Mouse (Mus musculus): ENCODE results near the gene Rbm44.

The Rbm44 gene

DNA sequence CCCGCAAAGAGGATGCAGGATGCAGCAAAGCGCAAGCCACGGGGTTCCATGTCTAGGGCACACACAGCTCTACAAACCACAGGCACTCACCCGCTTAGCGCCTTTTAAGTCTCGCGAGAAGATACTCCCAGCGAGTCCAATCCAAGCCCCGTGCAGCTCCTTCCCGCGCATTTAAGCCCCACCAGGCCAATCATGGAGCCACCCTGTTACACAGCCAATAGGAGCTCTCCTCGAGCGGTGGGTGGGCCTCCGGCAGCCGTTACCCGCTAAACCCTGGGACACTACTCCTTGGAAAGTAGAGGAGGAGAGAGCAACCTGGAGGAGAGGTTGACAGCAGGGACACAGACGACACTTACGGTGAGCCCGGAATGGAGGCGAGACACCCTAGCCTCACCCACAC is at the start of gene Rbm44:
TSS of gene Rbm44 (plus strand) at position 277 of the 400 bp plus-strand sequence.
- DNase-seq (ENCODE audit: inconsistent age in 2 of 2, low spot score in 1 of 2): no peak

- no peak for DNase-seq (ENCODE audit: inconsistent age in 2 of 2, low spot score in 1 of 2)
These were observed 49.6 kb upstream of the Rbm44 start for GRCm38 (mm10) chr1:91095258-91095657.

- no peak for DNase-seq (ENCODE audit: inconsistent age in 2 of 2, low spot score in 1 of 2)
These were observed 49.0 kb upstream of the Rbm44 start for GRCm38 (mm10) chr1:91095853-91096252.

GRCm38 (mm10) chr1:91096490-91096889 is 48.4 kb upstream of the Rbm44 start:
- no peak for DNase-seq (ENCODE audit: inconsistent age in 2 of 2, low spot score in 1 of 2)

- no peak for DNase-seq (ENCODE audit: inconsistent age in 2 of 2, low spot score in 1 of 2)
These were observed 47.5 kb upstream of the Rbm44 start for GRCm38 (mm10) chr1:91097283-91097834.

- DNase-seq (ENCODE audit: inconsistent age in 2 of 2, low spot score in 1 of 2): peak; percentile 72 to 92
These were observed 46.0 kb upstream of the Rbm44 start for GRCm38 (mm10) chr1:91098887-91099286.

- no peak for DNase-seq (ENCODE audit: inconsistent age in 2 of 2, low spot score in 1 of 2)
These were observed 43.0 kb upstream of the Rbm44 start for GRCm38 (mm10) chr1:91101709-91102440.

GRCm38 (mm10) chr1:91103366-91103983 is 41.4 kb upstream of the Rbm44 start:
- no peak for DNase-seq (ENCODE audit: inconsistent age in 2 of 2, low spot score in 1 of 2)

GRCm38 (mm10) chr1:91107548-91107947 is 37.3 kb upstream of the Rbm44 start:
- no peak for DNase-seq (ENCODE audit: inconsistent age in 2 of 2, low spot score in 1 of 2)

DNA sequence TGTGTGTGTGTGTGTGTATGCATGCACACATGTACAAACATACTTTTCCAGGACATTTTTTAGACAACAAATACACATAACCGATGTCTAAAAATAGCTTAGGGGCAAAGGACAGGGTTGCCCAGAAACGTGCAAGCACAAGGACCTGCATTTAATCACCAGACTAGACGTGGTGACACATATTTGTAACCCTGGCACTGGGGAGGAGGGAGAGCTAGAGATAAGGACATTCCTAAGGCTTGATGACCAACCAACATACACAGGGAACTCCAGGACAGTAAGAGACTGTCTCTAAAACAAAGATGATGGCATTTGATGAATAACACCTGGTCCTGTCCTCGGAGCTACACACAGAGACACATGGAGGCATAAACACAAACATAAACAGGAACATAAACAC is 35.6 kb upstream of the Rbm44 start:
- DNase-seq (ENCODE audit: inconsistent age in 2 of 2, low spot score in 1 of 2): peak; percentile 56 to 73

DNA sequence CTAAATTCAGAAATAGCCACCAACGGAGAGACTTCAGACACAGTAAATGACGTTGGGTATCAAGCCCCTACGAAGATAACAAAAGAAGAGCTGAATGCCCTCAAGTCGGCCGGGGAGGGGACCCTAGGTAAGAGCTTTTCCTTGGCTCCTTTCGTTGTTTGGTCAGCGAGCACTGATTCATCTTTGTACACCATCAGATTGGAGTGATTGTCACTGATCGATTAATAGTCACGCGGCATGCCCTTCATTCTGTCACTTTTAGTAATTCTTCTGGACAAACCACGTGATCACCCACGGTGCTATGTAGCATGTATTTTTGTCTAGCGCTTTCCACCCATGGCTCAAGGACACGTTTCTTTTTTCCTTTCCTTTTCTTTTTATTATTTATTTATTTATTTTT is 32.7 kb upstream of the Rbm44 start:
- DNase-seq (ENCODE audit: inconsistent age in 2 of 2, low spot score in 1 of 2): no peak

DNA sequence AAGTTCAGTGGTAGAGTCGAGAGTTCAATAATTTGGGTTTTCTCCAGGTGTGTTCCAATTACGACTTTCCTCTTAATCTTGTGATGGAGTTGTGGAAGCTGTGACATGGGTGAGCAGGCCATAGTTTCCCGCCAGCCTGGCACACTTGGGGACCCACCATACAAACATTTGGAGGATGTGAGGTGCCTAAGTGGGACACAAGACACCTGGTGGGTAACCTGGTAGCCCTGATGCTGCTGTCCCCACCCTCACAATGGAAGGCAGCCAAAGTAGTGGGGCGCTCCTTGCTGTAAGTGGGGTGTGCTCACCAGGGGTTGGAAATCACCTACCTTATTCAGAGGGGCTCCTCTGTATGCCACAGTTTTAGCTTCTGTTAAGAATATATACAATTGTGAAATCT is 32.3 kb upstream of the Rbm44 start:
- no peak for DNase-seq (ENCODE audit: inconsistent age in 2 of 2, low spot score in 1 of 2)

- DNase-seq (ENCODE audit: inconsistent age in 2 of 2, low spot score in 1 of 2): no peak
These were observed 22.8 kb upstream of the Rbm44 start for GRCm38 (mm10) chr1:91122121-91122520.

- DNase-seq (ENCODE audit: inconsistent age in 2 of 2, low spot score in 1 of 2): no peak
These were observed 21.9 kb upstream of the Rbm44 start for GRCm38 (mm10) chr1:91123004-91123403.

DNA sequence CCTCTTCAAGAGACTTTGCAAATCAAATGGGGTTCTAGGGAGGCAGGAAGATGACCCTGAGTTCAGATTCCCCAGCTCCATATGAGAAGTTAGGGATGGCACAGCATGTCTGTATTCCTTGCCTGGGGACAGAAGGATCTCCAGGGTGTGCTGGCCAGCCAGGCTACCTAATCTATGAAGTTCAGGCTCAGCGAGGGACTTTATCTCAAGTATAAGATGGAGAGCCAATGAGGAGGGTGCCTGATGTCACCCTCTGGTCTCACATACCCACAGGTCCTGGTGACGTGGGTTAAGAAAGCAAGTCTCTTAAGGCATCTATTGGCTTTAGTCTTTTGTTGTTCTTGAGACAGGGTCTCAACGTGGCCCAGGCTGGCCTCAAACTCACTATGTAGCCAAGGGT is 21.4 kb upstream of the Rbm44 start:
- no peak for DNase-seq (ENCODE audit: inconsistent age in 2 of 2, low spot score in 1 of 2)

DNA sequence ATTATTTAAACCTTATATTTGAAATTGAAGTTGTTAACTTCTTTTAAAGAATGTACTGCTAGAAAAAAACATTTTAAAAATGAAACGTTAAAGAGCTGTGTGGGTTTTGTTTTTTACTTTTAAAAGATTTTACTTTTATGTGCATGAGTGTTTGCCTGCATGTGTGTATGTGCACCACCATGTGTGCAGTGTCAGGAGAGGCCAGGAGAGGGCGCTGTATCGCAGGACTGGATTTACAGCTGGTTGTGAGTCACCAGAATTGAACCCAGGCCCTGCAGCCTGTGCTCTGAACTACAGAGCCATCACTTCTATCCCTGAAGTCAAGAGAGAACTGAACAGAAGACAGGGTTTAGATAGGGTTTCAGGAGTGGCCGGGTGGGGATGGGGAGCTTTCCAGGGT is 16.0 kb upstream of the Rbm44 start:
- no peak for DNase-seq (ENCODE audit: inconsistent age in 2 of 2, low spot score in 1 of 2)

GRCm38 (mm10) chr1:91137036-91137435 is 7.9 kb upstream of the Rbm44 start:
- no peak for DNase-seq (ENCODE audit: inconsistent age in 2 of 2, low spot score in 1 of 2)

- no peak for DNase-seq (ENCODE audit: inconsistent age in 2 of 2, low spot score in 1 of 2)
These were observed 6.6 kb downstream of the Rbm44 start for GRCm38 (mm10) chr1:91151509-91151908.

DNA sequence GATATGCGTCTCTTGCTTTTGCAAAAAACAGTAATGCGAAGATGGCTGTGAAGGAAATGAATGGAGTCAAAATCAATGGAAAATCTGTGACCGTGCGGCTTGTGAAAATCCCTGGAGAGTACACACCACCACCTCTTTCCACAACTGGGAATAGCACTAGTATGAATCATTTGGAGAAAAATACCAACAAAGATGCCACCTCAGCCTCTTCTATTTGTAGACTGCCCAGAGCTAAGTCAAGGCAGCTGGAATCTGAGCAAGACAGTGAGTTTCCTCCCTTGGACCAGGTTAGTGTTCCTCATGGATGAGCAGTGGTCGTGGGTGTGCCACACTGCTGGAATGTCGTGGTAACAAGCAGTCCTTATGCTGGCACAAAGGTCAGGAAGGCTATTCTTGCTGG is 21.9 kb downstream of the Rbm44 start:
- no peak for DNase-seq (ENCODE audit: inconsistent age in 2 of 2, low spot score in 1 of 2)

- no peak for DNase-seq (ENCODE audit: inconsistent age in 2 of 2, low spot score in 1 of 2)
These were observed 24.3 kb downstream of the Rbm44 start for GRCm38 (mm10) chr1:91169157-91169556.

- DNase-seq (ENCODE audit: inconsistent age in 2 of 2, low spot score in 1 of 2): no peak
These were observed 29.9 kb downstream of the Rbm44 start for GRCm38 (mm10) chr1:91174796-91175195.

- no peak for DNase-seq (ENCODE audit: inconsistent age in 2 of 2, low spot score in 1 of 2)
These were observed 31.1 kb downstream of the Rbm44 start for GRCm38 (mm10) chr1:91176026-91176425.

All from adrenal gland, adult (tissue).